Mouse (Mus musculus): Measurements from ENCODE around the gene Ptpre. TPM values are rescaled to one million over a fixed set of nuclear protein-coding genes. Genes with fewer than 3 reads are reported as not detected.
A peak's percentile ranks its signal among the peaks of the same experiment; 100 is the strongest.
"Not testable (repeated sequence)": the region's sequence is repeated elsewhere in the genome, so short reads cannot be mapped to it uniquely, and the experiment has no call there.

Gene Ptpre
- total RNA-seq, 2 experiments from 2014 or later, result 1.6 TPM

- no peak for DNase-seq
- intact Hi-C loops (cut with DNase I), result no loop called here
Measured at GRCm38 (mm10) chr7:135668852-135669739, 131.8 kb downstream of the Ptpre start.

- intact Hi-C loops (cut with DNase I), result no loop called here
- no peak for DNase-seq
Measured at GRCm38 (mm10) chr7:135673576-135673975, 136.3 kb downstream of the Ptpre start.

- intact Hi-C loops (cut with DNase I), result no loop called here
- no peak for DNase-seq
Measured at GRCm38 (mm10) chr7:135676722-135677121, 139.4 kb downstream of the Ptpre start.

DNA sequence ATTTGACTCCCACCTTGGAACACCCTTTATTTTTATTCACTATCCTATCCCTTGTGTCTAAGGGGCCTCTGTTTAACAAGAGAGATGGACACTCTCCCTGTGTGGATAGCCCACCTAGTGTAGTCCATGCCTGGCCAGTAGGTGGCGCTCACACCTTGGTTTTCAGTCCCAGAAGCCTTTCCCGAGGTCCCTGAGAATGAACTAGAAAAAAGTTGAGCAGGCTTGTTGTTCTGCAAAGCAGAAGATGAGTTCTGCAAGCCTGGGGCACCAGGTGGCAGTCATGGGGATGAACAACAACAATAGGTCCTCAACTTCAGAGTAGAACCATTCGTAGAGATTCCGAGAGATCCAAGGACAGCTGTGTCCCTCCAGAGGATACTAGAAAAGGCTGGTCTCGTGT lies 143.1 kb downstream of the Ptpre start:
- DNase-seq, result peak in 1 of 2 experiments; percentile 35
- intact Hi-C loops (cut with DNase I), result loop anchor here (5.0 kb wide), 1 partner anchor 57 kb away; no protein-coding TSS in a partner anchor

GRCm38 (mm10) chr7:135684098-135684497 lies 146.8 kb downstream of the Ptpre start:
- DNase-seq, result not testable (repeated sequence)
- intact Hi-C loops (cut with DNase I), result loop anchor here (5.0 kb wide), 1 partner anchor 53 kb away; no protein-coding TSS in a partner anchor

GRCm38 (mm10) chr7:135684938-135685337 lies 147.7 kb downstream of the Ptpre start:
- DNase-seq, result no peak
- intact Hi-C loops (cut with DNase I), result loop anchor here (5.0 kb wide), 1 partner anchor 52 kb away; no protein-coding TSS in a partner anchor

DNA sequence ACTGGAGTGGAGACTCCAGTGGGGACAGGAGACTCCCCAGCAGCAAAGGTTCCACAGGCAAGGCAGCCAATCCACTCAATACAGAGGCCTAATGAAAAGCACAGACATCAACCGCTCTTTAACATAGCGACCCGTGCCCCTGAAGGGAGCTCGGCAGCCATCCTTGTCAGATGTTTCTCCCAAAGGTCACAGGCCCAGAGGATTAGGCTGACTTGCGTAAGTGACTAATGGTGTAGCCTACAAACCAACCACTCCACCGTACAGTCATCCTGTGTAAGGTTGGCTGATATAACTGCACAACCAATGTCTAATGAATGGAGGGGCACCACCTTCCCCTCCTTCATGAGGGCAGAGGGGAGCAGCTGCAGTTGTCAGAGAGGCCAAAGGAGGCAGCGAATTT lies 152.1 kb downstream of the Ptpre start:
- no peak for DNase-seq
- intact Hi-C loops (cut with DNase I), result no loop called here

DNA sequence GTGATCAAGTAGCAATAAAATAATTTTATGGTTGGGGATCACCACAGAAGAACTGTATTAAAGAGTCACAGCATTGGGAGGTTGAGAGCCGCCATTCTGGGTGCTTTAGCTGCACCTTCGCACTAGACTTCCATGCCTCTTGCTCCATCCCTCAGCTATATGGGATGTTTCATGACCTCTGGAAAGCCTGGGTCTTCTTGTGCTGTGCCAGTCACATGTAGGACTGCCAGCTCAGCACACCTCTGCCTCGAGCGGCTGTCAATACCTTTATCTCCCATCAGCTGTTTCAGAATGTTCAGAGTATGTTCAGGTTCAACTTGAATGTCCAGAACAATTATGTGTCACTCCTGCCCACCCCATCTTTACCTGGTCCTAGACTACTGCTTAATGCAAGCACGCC lies 154.7 kb downstream of the Ptpre start:
- DNase-seq, result no peak
- intact Hi-C loops (cut with DNase I), result no loop called here

DNA sequence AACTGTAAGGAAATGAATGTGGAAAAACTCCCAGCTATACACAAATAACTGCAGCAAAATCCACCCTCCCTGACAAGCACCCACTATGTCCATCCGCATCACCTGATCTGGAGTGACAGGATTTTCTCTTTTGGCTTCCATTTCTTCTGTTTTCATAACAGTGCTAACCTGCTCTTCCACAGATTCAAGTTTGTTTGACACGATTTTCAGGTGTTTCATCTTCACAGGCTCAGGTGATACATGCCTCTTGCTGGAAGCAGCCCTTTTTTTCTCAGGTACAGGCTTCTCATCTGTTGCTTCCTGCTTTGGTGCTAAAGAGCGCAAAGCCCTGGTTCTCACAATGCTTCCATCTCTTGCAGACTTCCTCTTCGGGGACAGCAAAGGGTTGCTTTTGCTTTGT lies 156.8 kb downstream of the Ptpre start:
- intact Hi-C loops (cut with DNase I), result no loop called here
- DNase-seq, result no peak

DNA sequence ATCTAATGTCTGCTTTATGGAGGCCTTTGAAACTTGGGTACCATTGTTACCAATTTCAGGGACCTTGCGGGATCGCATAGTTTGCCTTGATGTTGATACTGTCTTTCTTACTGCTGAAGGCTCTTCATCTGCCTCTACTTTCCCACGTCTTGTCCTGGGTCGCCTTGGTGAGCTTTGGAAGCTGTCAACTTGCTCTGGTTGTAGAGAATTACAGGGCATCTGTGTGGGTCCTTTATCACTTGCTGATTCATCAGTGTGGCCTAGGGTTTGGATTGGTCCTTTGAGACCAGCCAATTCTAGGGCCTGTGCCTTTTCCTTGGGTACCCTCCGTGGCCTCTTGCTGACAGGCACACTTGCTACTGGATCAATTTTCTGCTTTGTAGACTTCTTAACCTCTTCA lies 157.5 kb downstream of the Ptpre start:
- no peak for DNase-seq
- intact Hi-C loops (cut with DNase I), result no loop called here

DNA sequence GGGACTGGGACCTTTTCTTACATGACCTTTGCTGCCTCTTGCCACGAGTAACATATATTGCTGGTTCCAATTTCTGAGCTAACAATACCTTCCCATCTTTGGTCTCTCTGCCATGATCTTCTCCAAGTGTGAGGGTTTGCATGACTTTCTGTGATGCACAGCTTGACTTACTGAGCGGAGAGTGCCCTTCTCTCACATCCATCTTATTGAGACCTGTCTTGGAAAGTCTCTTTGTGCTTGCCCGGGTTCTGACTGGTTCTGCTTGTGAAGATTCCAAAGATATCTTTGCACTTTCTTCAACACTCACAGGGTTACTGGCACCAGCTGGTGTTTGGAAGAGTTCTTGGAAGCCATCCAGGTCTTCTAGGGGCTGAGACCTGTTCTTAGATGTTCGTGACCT lies 158.8 kb downstream of the Ptpre start:
- no peak for DNase-seq
- intact Hi-C loops (cut with DNase I), result no loop called here

DNA sequence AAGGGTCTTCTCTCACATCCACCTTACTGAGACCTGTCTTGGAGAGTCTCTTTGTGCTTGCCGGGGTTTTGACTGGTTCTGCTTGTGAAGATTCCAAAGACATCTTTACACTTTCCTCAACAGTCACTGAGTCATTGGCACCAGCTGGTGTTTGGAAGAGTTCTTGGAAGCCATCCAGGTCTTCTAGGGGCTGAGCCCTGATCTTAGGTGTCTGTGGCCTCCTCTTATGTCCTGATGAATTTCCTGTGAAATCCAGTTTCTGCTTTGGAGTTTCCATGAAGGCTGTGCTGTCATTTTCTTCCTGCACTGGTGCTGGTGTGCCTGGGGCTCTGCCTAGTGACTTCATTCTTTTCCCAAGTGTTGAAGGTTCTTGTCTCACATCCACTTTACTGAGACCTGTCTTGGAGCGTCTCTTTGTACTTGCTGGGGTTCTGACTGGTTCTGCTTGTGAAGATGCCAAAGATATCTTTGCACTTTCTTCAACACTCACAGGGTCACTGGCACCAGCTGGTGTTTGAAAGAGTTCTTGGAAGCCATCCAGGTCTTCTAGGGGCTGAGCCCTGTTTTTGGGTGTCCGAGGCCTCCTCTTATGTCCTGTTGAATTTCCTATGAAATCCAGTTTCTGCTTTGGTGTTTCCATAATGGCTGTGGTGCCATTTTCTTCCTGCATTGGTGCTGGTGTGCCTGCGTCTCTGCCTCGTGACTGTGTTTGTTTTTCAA lies 159.9 kb downstream of the Ptpre start:
- not testable (repeated sequence) for DNase-seq

GRCm38 (mm10) chr7:135698362-135698761 lies 161.1 kb downstream of the Ptpre start:
- intact Hi-C loops (cut with DNase I), result no loop called here
- no peak for DNase-seq

More for the DNA sequence above, 159.9 kb downstream of the Ptpre start:
- intact Hi-C loops (cut with DNase I), result not testable (repeated sequence)

- intact Hi-C loops (cut with DNase I); DNase-seq: not testable (repeated sequence)
Measured at GRCm38 (mm10) chr7:135699351-135699750, 162.1 kb downstream of the Ptpre start.

DNA sequence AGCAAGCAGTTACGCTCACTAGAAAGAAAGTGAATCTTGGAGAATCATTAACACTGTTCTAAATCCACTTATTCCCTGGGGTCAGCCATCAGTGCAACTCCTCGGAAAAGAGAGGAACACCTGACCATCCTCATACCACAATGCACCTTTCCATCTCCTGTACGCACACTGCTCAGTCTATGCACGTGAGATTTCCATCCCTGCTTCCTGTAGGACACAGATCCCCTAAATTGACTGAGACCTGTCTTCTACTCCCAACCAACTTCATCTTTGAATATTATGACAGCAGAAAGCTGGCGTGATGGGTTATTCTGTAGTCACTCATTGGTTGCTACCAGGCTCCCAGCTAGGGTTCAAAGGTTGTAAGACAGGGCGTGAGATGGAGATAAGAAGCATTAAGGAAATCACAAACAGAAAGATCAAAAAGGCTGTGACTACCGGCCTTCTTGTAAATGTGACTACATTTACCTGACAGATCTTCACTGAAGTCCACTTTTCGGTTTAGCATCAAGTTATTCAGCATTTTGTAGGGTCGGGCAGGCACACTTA lies 166.4 kb downstream of the Ptpre start:
- intact Hi-C loops (cut with DNase I), result no loop called here
- no peak for DNase-seq

DNA sequence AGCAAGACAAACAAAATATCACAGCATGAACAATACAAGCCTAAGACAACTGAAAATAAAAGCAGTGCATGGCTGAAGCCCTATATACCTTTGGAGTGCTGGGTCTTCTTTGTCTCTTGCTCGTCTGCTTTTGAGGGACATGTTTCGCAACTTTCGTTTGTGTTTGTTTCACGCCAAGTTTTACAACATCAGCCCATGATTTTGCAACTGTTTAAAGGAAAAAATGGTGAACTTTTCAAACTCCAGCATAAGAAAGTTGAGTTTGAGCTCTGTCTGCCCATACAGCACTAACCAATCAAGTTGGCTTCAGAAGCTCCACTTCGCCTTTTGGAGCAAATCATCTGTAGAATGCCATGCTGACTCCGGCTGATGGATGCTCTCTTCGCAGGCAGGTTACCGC lies 167.0 kb downstream of the Ptpre start:
- intact Hi-C loops (cut with DNase I), result no loop called here
- no peak for DNase-seq

DNA sequence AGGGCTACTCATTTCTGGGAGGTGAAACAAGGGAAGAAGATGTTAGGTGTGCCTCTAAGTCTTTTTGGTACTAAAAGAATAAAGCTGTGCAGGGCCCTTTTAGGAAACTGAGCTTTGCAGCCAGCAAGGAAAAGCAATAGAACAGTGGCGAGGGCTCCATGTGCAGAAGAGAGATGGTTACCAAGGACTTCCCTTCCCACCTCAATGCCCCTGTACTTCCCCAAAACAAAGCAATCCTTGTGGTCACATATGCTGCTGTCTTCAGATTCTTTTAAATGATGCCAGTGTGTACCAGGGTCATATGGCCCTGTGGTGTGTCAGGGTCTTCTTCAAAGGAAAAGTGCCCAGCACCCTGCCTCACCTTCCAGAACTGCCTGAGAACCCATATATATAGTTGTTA lies 167.8 kb downstream of the Ptpre start:
- DNase-seq, result no peak
- intact Hi-C loops (cut with DNase I), result no loop called here

- intact Hi-C loops (cut with DNase I), result no loop called here
- no peak for DNase-seq
Measured at GRCm38 (mm10) chr7:135705753-135706152, 168.5 kb downstream of the Ptpre start.

GRCm38 (mm10) chr7:135710702-135711101 lies 173.4 kb downstream of the Ptpre start:
- intact Hi-C loops (cut with DNase I), result no loop called here
- DNase-seq, result no peak

DNA sequence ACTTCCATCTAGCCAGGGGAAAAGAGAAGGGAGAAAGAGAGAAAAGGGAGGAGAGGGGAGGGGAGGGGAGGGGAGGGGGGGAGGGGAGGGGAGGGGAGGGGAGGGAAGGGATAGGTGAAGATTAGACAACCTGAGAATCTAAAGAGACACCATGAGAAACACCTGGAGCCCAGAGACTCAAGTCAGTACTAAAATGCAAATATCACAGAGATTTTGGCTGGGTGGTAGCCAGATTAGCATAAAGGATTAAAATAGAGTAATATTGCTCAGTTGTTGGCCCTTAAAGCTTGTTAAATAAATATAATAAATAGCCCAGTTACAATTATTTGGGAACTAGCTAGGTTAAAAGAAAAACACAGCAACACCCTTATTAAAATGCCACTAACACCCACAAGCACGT lies 175.3 kb downstream of the Ptpre start:
- intact Hi-C loops (cut with DNase I), result no loop called here
- no peak for DNase-seq

DNA sequence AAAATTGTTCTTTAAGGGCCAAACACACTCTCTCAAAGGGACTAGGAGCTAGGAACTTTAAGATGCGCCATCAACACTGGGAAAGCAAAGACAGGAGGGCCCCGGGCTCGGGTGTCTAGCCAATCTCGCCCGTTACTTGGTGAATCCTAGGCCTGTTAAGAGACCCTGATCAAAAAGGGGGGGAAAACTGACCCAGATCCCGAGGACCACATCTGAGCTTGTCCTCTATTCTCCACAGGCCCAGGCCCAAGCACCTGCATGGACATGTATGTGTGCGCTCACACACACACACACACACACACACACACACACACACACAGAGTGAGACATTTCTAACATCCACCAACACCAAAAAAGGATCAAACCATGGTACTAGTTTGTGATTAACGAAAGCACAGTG lies 176.0 kb downstream of the Ptpre start:
- DNase-seq, result no peak
- intact Hi-C loops (cut with DNase I), result no loop called here
